ENCODE assay signal across 8 mouse cellular contexts in the genomic region with DNA sequence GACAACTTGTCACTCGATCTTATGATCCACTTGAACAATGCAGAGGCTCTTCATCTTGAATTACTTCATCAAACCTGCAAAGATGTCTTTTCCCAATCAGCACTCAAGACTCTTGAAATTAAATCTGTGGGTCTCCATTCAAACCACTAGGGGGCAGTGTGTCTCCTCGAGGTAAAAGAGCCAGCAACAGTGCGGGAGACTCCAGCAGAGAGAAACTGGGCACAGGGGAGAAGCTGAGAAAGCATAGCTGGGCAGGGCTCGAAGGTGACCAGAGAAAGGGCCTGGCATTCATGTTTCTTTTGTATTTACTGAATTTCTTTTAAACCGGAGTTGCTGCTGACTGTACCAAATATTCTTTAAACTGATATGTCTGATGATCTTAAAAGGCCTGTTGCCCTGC.
DNase-seq lines count a peak whose midpoint lies in the region; ATAC-seq and TF ChIP-seq lines count a peak whose summit lies in the region.

No protein-coding gene starts in this region.

- no peak overlapping the region for H3K9ac ChIP-seq in forebrain, embryonic 15.5 days (replicated peaks)
- H3K9ac ChIP-seq in intestine, embryonic 16.5 days (ENCODE audit: low read depth, low read length), result no peak overlapping the region

- intact Hi-C loops in left cerebral cortex, postnatal 36 days (cut with DNase I), result loop anchor here (2.0 kb wide), 3 partner anchors 66 to 184 kb away; no protein-coding TSS in a partner anchor

- no peaks in the 10 kb centered on the region for H3K4me1 ChIP-seq in G1E (ENCODE audit: insufficient read depth, low read depth, low read length)
- no peaks in the 10 kb centered on the region for H3K4me1 ChIP-seq in forebrain, embryonic 15.5 days
- peaks cover 15% of the 10 kb centered on the region for H3K4me1 ChIP-seq in intestine, embryonic 16.5 days (ENCODE audit: control insufficient read depth, insufficient read depth, low read length)

- ATAC-seq in G1E (ENCODE audit: extremely low read depth, insufficient number of reproducible peaks, low FRiP score, poor library complexity, severe bottlenecking), result peak; percentile 28; the same call in 1 of the 2 replicates
- ATAC-seq in forebrain, embryonic 15.5 days (replicated peaks), result peak; percentile 39; the same call in 1 of the 2 replicates
- 0 out of 2 replicates have a peak, but pooled peaks have one; percentile 36 for ATAC-seq in intestine, embryonic 16.5 days

- no peaks in the 10 kb centered on the region for H3K36me3 ChIP-seq in G1E (replicated peaks)
- no peaks in the 10 kb centered on the region for H3K36me3 ChIP-seq in forebrain, embryonic 15.5 days
- no peaks in the 10 kb centered on the region for H3K36me3 ChIP-seq in intestine, embryonic 16.5 days (ENCODE audit: control insufficient read depth, insufficient read depth, low read length)

- no peak overlapping the region for H3K4me2 ChIP-seq in forebrain, embryonic 15.5 days (replicated peaks)
- H3K4me2 ChIP-seq in intestine, embryonic 16.5 days (ENCODE audit: low read depth, low read length), result no peak overlapping the region

- TF ChIP-seq CTCF in G1E (IDR thresholded peaks at IDR 0.05; ENCODE audit: low read depth, low read length), result no peak

- H3K9me3 ChIP-seq in G1E (replicated peaks), result no peaks in the 10 kb centered on the region
- H3K9me3 ChIP-seq in forebrain, embryonic 15.5 days, result no peaks in the 10 kb centered on the region
- no peaks in the 10 kb centered on the region for H3K9me3 ChIP-seq in intestine, embryonic 16.5 days (ENCODE audit: control insufficient read depth, low read length)

- WGBS in forebrain, embryonic 15.5 days, result 7% methylated on average over 5 of the region's 5 CpGs
- 8% methylated on average over 5 of the region's 5 CpGs for WGBS in intestine, embryonic 16.5 days

- peak; percentile 72 for DNase-seq in 416B (ENCODE audit: low read depth)
- DNase-seq in G1E (ENCODE audit: low spot score), result peak; percentile 4
- peak; percentile 25 for DNase-seq in cerebellum, adult 11 months
- DNase-seq in left cerebral cortex, postnatal 36 days (ENCODE audit: low spot score in 2 of 2), result peak; percentile 43 to 44
- DNase-seq in natural killer cell, adult 2 months (ENCODE audit: low spot score in 2 of 2), result peak; percentile 49 to 51
- DNase-seq in thymus, postnatal 14 days, result peak; percentile 51

- H3K27me3 ChIP-seq in G1E (ENCODE audit: insufficient read depth, low read length), result no peaks in the 10 kb centered on the region
- no peaks in the 10 kb centered on the region for H3K27me3 ChIP-seq in forebrain, embryonic 15.5 days
- no peaks in the 10 kb centered on the region for H3K27me3 ChIP-seq in intestine, embryonic 16.5 days (replicated peaks; ENCODE audit: control insufficient read depth, insufficient read depth, low read length)

- H3K4me3 ChIP-seq in G1E (ENCODE audit: low read depth, low read length), result no peak overlapping the region
- no peak overlapping the region for H3K4me3 ChIP-seq in forebrain, embryonic 15.5 days
- no peak overlapping the region for H3K4me3 ChIP-seq in intestine, embryonic 16.5 days (ENCODE audit: low read length)

- no peak overlapping the region for H3K27ac ChIP-seq in forebrain, embryonic 15.5 days (replicated peaks)
- no peak overlapping the region for H3K27ac ChIP-seq in intestine, embryonic 16.5 days (ENCODE audit: low read length)

Comparison
In these comparisons a context has a peak if more than half of its experiments do, and no peak if none do; other contexts are left out.
1. DNase-seq: peak in every context shown above with its lines; median percentile 72 in 416B; 51 in thymus, postnatal 14 days; 50 in natural killer cell, adult 2 months; 44 in left cerebral cortex, postnatal 36 days; 25 in cerebellum, adult 11 months; 4 in G1E.